Mouse (Mus musculus): ENCODE measurements around the gene Nxpe3. TPM values are rescaled to one million over a fixed set of nuclear protein-coding genes. Genes with fewer than 3 reads are reported as not detected.
A peak's percentile ranks its signal among the peaks of the same experiment; 100 is the strongest.

Gene Nxpe3
- total and polyA plus RNA-seq, 2 experiments from 2014 or later, result 1.2 to 1.8 TPM

DNA sequence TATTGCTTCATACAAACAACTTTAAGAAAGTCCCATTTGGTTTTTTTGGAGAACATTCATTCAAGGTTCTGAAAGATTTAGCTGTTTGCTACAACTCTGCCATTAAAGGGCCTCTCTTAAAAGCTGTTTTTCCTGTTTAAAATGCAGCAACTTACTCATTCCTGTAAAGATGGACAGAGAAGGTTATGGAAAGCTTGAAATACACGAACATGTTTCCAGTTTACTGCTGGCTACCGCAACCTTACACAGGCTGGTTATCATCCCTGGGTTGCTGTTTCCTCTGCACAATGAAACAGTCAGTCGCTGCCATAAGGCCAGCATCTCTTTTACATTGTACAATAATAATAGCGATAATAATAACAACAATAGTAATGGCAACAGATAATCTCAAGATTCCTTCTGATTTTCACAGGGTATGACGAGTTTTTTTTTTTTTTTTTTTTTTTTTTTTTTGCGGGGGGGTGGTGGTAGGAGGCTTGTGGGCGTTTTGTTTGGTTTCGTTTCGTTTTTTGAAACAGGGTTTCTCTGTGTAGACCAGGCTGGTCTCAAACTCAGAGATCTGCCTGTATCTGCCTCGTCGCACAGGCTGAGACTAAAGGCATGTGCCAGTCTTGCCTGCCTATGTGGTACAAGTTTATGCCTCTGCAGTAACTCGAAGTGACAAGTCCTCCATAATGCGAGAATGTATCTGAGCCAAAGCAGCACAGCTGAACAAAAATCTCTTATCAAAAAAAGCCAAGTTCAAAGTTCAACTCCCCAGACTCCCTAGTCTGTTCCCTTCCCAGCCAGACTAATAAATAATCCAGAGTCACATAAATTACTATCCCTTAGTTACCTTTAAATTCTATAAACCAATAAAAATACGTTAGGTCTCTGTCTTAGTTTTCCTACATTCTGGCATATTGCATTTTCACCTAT is 7.0 kb upstream of the Nxpe3 start:
- Histone ChIP-seq H3K4me3 (ENCODE audit: low read depth, low read length) (no peak overlapping the region), H3K36me3 (ENCODE audit: insufficient read depth) (peaks cover 20% of the 10 kb centered on the region), H3K4me1 (ENCODE audit: insufficient read depth) (no peaks in the 10 kb centered on the region), H3K27ac (ENCODE audit: low read depth, low read length) (no peak overlapping the region), H3K4me2 (ENCODE audit: low read depth) (no peak overlapping the region), H3K27me3 (ENCODE audit: insufficient read depth, low read length) (no peaks in the 10 kb centered on the region), H3K9me3 (ENCODE audit: low read length) (no peaks in the 10 kb centered on the region), H3K9ac (no peak overlapping the region)
- 88% methylated on average over 14 of the region's 14 CpGs for WGBS
- TF ChIP-seq CTCF (IDR thresholded peaks at IDR 0.05; ENCODE audit: low read depth), result no peak
- ATAC-seq (no peak), DNase-seq (no peak)

DNA sequence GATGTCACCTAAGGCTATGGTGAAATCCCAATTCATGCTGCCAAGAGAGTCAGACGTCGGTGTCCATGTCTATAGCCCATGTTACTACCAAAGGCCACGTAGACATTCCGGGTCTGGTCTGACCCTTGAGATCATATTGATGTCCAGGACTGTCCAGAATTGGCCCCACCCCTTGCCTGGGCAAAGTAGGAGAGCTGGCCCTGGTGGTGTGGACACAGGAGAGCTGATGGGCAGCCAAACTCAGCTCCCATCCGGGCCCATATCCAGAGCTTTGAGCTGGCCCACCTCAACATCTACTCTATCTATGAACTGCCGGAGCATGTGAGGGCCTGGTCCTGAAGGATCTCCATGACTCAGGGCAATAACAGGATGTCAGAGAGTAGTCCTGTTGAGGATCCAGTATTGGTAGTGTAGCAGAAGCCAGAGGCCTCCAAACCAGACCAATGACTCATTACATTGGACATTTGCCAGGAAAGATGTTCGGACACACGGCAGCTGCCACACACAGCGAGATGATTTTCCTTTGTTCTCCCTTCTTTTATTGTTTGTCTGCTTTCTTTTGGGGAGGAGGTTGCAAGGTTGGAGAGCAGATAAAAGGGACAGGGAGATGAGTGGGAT is 3.4 kb upstream of the Nxpe3 start:
- H3K4me2 ChIP-seq (ENCODE audit: low read depth), result no peak overlapping the region
- no peaks in the 10 kb centered on the region for H3K36me3 ChIP-seq (ENCODE audit: insufficient read depth)
- H3K4me1 ChIP-seq (ENCODE audit: insufficient read depth), result peaks cover 15% of the 10 kb centered on the region
- 73% methylated on average over 9 of the region's 9 CpGs for WGBS
- H3K9ac ChIP-seq, result no peak overlapping the region
- no peaks in the 10 kb centered on the region for H3K27me3 ChIP-seq (ENCODE audit: insufficient read depth, low read length)
- DNase-seq, result no peak
- H3K27ac ChIP-seq (ENCODE audit: low read depth, low read length), result no peak overlapping the region
- H3K9me3 ChIP-seq (ENCODE audit: low read length), result no peaks in the 10 kb centered on the region
- ATAC-seq, result no peak
- no peak for TF ChIP-seq CTCF (IDR thresholded peaks at IDR 0.05; ENCODE audit: low read depth)
- H3K4me3 ChIP-seq (ENCODE audit: low read depth, low read length), result no peak overlapping the region

GRCm38 (mm10) chr16:55895651-55896095 is 588 bp upstream of the Nxpe3 start:
- no peaks in the 10 kb centered on the region for H3K27me3 ChIP-seq (ENCODE audit: insufficient read depth, low read length)
- DNase-seq (no peak), ATAC-seq (peak; percentile 49)
- peak overlapping the region; percentile 80 for H3K27ac ChIP-seq (ENCODE audit: low read depth, low read length)
- TF ChIP-seq CTCF (IDR thresholded peaks at IDR 0.05; ENCODE audit: low read depth), result no peak
- WGBS, result 4% methylated on average over 9 of the region's 9 CpGs
- H3K36me3 ChIP-seq (ENCODE audit: insufficient read depth), result no peaks in the 10 kb centered on the region
- peaks cover 15% of the 10 kb centered on the region for H3K4me1 ChIP-seq (ENCODE audit: insufficient read depth)
- H3K4me2 ChIP-seq (ENCODE audit: low read depth), result peak overlapping the region; percentile 68
- H3K9ac ChIP-seq, result peak overlapping the region; percentile 87
- no peaks in the 10 kb centered on the region for H3K9me3 ChIP-seq (ENCODE audit: low read length)
- peak overlapping the region; percentile 81 for H3K4me3 ChIP-seq (ENCODE audit: low read depth, low read length)

DNA sequence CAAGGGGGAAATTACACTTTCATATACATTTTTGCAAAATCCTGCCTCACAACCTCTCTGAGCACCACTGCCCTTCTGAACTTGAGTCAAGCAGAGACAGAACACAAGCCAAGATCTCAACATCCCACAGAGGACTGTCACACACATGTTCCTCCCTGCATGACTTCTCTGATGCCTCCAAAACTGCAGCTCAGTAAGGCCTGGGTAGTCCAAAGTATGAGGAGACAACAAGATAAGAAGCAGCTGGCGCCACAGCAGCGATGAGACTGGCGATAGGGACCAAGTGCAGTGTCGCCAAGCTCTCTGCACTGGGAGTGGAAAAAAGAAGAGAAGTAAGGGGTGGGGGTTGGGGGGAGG is 571 bp downstream of the Nxpe3 start:
- no peak for TF ChIP-seq CTCF (IDR thresholded peaks at IDR 0.05; ENCODE audit: low read depth)
- H3K4me2 ChIP-seq (ENCODE audit: low read depth), result peak overlapping the region; percentile 68
- no peaks in the 10 kb centered on the region for H3K9me3 ChIP-seq (ENCODE audit: low read length)
- ATAC-seq (no peak), DNase-seq (no peak)
- peak overlapping the region; percentile 81 for H3K4me3 ChIP-seq (ENCODE audit: low read depth, low read length)
- peak overlapping the region; percentile 87 for H3K9ac ChIP-seq
- H3K36me3 ChIP-seq (ENCODE audit: insufficient read depth), result no peaks in the 10 kb centered on the region
- no peaks in the 10 kb centered on the region for H3K27me3 ChIP-seq (ENCODE audit: insufficient read depth, low read length)
- peak overlapping the region; percentile 80 for H3K27ac ChIP-seq (ENCODE audit: low read depth, low read length)
- 8% methylated on average over 4 of the region's 4 CpGs for WGBS
- H3K4me1 ChIP-seq (ENCODE audit: insufficient read depth), result peaks cover 15% of the 10 kb centered on the region

GRCm38 (mm10) chr16:55893410-55894107 is 1.5 kb downstream of the Nxpe3 start:
- DNase-seq, result no peak
- Histone ChIP-seq H3K4me3 (ENCODE audit: low read depth, low read length) (no peak overlapping the region), H3K4me1 (ENCODE audit: insufficient read depth) (peaks cover 15% of the 10 kb centered on the region), H3K9ac (no peak overlapping the region), H3K36me3 (ENCODE audit: insufficient read depth) (0 out of 2 replicates have a peak, but pooled peaks cover 4% of the 10 kb centered on the region), H3K9me3 (ENCODE audit: low read length) (no peaks in the 10 kb centered on the region), H3K4me2 (ENCODE audit: low read depth) (peak overlapping the region; percentile 68; the same call in 1 of the 2 replicates), H3K27ac (ENCODE audit: low read depth, low read length) (no peak overlapping the region), H3K27me3 (ENCODE audit: insufficient read depth, low read length) (no peaks in the 10 kb centered on the region)
- TF ChIP-seq CTCF (IDR thresholded peaks at IDR 0.05; ENCODE audit: low read depth), result no peak
- 90% methylated on average over 8 of the region's 8 CpGs for whole genome bisulfite sequencing
- ATAC-seq, result no peak

- Histone ChIP-seq H3K9ac (no peak overlapping the region), H3K4me1 (ENCODE audit: insufficient read depth) (peaks cover 15% of the 10 kb centered on the region), H3K9me3 (ENCODE audit: low read length) (no peaks in the 10 kb centered on the region), H3K36me3 (ENCODE audit: insufficient read depth) (0 out of 2 replicates have a peak, but pooled peaks cover 8% of the 10 kb centered on the region), H3K4me3 (ENCODE audit: low read depth, low read length) (no peak overlapping the region), H3K27me3 (ENCODE audit: insufficient read depth, low read length) (no peaks in the 10 kb centered on the region), H3K4me2 (ENCODE audit: low read depth) (no peak overlapping the region), H3K27ac (ENCODE audit: low read depth, low read length) (no peak overlapping the region)
- WGBS, result 77% methylated on average over 7 of the region's 7 CpGs
- TF ChIP-seq CTCF (IDR thresholded peaks at IDR 0.05; ENCODE audit: low read depth), result no peak
- DNase-seq (no peak), ATAC-seq (no peak)
Observed at GRCm38 (mm10) chr16:55892484-55892883, 2.6 kb downstream of the Nxpe3 start.
